Mouse (Mus musculus): ENCODE measurements around the gene Zfp148.
"Not testable (repeated sequence)": the region's sequence is repeated elsewhere in the genome, so short reads cannot be mapped to it uniquely, and the experiment has no call there.

Zfp148 gene

DNA sequence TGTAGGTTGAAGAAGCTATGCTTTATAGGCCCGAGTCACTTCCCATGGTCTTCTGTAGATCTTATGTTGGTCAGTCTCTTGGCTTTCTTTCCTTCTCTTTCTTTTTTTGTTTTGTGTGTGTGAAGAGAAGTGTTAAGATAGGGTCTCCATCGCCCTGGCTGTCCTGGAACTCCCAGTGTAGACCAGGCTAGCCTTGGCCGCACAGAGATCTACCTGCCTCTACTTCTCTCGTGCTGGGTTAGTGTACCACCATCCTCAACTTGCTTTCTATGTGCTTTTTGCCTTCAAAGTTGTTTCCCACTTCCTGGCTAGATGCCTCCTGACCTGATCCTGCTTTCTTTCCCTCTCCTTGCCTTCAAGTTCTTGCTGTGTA lies 84.6 kb downstream of the Zfp148 start:
- no peak for DNase-seq

DNA sequence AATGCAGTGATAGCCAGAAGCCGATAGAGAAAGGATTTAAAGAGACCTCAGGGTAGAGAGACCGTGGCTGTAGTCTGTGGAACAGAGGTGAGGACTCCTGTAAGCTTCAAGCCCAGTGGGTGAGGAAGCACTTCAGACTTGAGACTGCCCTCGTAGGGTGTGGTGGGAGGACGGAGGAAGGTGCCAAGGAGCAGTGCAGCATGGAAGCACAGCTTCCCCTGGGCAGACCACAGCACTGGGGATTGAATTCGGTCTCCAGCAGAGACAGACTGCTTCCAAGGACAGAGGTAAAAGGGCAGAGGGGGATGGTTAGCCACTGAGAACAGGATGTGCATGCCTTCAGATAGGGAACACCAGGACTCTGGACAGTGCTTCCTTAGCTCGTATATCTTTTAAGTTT lies 86.8 kb downstream of the Zfp148 start:
- DNase-seq, result peak; percentile 70 to 71

DNA sequence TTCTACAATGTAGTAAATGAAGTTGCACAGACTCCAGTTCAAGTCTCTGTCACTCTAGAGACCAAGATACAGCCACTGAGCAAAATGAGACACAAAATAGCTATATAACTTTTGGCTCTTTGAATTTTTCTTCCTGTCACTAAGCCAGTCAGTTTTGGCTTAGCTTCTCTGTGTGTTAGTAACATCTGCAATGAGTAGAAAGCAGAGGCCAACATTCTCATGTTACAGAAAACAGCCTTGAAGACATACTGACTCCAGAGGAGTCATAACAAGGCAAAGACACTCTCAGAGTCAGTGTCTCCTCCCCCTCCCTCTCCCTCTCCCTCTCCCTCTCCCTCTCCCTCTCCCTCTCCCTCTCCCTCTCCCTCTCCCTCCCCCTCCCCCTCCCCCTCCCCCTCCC lies 89.3 kb downstream of the Zfp148 start:
- no peak for DNase-seq

DNA sequence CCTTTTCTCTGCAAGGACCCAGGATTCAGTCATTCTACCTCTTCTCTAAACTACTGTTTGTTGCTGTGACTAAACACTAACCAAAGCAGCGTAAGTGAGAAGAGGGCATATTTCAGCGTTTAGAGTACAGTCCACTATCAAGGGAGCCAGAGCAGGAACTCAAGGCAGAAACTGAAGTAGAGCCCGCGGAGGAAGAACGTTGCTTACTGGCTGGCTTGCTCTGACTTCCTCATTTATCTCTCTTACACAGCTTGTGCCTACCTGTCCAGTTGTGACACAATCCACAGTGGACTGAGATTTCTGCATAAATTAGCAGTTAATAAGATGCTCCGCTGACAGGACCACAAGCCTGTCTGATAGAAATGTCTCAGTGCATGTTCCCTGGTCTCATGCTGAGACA lies 93.7 kb downstream of the Zfp148 start:
- no peak for DNase-seq

DNA sequence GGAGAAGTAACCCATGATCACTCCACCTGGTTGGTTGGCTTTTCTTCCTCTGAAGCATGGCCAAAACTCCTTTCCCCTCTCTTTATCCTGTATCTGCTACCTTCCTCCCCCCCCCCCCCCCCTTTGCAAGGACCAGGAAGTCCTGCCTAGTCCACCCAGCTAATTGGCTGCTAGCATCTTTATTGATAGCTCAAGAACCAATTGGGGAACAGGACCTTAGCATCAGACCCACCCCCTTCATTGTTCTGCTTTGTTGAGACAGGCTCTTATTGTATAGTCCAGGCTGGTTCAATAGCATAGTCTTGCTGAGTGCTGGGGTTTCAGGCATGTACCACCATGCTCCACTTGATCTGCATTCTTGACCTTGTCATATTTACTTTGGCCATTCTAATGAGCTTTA lies 99.3 kb downstream of the Zfp148 start:
- no peak for DNase-seq

DNA sequence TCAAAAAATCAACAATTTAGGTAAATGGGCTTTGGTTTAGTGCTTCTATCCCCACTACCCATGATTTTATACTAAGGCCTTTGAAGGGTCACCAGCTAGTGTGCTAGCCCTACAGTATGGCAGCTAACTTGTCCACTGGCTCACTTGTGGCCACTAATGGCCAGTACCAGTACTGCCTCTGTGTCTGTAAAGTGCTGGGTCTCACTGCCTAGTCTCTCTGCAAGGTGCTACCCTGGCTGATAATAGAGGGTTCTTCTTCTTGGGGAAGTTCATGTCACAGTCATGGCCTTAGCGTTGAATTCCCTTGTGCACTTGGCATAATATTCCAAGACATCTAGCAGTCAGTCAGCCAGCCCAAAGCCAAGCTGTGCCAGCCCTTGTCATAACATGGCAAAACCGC lies 100.5 kb downstream of the Zfp148 start:
- peak; percentile 25 to 74 for DNase-seq

DNA sequence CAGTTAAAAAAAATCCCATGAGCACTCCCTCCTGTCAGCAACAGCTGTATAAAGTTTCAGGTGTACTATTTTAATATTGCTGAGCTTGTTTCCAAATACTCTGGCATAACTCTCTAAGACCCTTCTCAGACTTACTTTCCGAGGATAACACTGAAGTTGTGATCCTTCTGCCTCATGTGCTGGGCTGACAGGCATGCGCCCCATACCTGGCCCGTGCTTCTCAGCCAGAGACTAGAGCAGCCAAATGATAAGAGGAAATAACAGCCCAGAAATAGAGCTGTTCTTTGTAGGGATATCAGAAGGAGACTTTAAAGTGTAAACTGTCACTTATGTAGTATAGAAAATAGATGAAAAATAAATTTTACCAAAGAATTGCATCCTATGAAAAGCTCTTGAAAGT lies 101.7 kb downstream of the Zfp148 start:
- no peak for DNase-seq

DNA sequence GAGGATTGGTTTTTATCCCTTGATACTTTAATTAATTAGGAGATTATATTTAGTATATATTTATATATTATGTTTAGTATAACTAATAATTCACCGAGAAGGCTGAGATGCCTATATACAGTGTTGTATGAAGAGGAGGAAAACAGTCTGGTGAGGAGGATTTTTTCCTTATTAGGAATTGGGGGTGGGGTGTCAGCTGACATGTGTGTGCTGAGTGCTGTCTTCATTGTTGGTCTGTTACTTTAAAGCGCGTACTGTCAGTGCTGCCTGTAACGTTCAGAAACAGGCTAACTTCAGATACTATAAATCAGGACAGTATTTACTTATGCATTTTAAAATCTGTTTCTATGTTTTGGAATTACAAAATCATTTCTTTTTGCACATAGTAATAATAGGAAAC lies 107.1 kb downstream of the Zfp148 start:
- no peak for DNase-seq

DNA sequence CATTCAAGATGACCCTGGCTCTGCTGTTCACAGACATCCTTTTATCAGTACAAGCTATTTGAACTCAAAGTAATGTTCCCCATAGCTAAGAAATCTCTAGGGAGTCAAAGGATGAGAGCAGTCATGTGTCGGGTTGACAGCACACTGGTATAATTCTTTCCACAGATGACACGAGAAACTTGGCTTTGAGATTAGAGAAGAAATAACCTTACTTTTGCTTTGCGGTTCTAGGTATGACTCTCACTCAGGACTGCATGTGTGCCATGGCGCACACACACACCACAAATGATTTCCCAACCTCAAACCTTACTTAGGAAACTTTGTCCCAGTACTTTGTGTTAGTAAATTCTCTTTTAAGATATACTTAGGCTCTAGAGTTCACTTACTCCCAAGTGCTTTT lies 113.7 kb downstream of the Zfp148 start:
- no peak for DNase-seq

DNA sequence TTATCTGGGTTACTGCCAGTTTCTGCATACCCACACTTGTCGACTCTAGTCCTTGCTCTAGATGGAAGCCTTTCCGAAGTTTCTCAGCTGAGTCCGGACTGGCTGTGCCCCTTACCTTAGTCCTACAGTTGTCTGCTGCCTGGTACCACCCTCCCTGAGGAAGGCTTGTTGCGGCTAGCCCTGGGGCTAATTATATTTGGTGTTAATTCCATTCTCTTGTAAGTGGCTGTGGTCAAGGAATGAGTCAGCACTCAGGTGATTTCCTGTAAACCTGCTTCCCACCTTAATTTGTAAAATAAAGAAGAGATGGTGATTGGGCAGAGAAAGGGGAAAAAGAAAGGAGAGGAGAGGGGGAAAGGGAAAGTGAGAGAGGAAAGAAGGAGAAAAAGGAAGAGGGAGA lies 127.4 kb downstream of the Zfp148 start:
- DNase-seq, result no peak

DNA sequence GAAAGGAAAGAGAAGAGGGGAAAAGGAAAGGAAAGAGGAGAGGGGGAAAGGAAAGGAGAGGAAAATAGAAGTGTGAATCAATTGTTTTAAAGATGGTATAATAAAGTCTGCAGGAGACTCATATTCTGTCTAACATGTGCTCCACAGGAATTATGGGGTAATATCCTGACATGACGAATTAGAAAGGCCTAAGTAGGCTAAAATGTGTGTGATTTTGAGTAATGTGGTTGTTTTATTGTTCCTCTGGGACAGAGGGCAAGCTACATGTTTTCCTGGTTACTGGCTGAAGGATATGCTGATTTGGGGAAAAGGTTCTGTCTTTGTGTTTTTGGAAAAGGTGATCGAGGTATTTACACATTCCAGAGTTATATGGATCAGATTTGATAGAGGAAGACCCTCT lies 128.6 kb downstream of the Zfp148 start:
- not testable (repeated sequence) for DNase-seq

DNA sequence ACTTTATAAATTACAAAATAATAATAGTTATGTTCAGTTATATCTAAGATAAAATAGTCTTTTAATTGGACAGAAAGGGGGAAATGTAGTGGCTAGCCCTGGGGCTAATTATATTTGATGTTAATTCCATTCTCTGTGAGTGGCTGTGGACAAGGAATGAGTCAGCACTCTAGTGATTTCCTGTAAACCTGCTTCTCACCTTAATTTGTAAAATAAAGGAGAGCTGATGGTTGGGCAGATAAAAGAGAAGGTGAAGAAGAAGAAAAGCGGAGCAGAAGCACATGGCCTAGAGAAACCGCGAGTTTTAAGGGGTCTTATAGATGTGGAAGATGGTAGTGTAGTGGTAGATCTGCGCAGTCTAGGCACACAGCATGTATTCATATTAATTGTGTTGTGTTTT lies 130.2 kb downstream of the Zfp148 start:
- not testable (repeated sequence) for DNase-seq

DNA sequence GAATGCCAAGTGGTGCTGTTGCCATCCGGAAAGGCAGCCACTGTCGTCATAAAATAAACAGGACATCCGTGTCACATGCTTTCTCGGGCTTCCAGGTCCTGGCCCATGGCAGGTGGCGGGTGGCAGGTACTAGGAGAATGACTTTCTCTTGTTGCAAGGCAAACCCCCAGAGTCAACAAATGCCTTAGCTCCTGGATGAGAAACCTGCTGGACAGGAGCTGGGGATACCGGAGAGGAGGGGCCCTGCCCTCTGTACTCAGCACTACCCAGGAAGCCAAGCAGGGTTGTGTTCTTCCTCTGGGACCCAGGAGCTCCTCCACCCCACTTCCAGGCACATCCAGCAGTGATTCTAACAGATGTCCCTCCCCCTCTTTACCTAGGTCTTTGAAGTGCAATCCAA lies 131.9 kb downstream of the Zfp148 start:
- DNase-seq, result no peak

DNA sequence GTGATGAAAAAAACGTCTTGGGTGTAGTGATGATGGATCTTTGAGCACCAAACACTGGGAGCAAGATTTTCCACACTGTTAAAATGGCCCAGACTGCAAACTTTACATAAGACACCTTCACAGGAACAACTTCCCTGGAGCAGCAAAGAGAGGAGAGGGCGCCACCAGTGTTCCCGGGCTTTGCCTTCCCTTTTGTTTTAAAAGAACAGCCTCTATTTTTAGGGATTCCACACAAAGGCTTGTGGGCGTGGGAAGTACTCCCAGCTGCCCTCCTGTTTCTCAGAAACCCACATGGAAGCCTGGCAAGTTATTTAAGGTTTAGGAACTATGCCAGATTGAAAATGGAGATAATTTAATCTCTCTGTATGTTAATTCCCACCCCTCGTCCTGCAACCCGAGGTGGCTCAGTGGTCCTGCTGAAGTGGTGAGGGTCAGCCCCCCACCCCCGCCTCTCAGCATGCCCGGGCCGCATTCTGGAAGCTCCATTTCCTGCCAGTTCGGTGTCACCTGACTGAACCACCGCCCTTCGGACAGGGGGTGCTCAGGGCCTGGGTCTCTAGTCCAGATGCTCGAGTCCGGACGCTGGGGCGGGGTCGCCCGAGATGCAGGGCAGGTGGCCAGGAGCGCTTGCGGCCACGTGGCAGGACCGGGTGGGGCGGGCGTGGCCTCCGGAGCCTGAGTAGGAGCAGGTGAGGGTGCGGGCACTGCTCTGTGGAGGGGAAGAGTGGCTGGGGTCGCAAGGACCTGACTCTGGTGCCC lies 136.3 kb downstream of the Zfp148 start, which contains the start of gene Slc12a8:
Gene Slc12a8 (plus strand): TSS at position 522 of the 759 bp plus-strand sequence.
- DNase-seq, result peak in 1 of 2 experiments; percentile 36

DNA sequence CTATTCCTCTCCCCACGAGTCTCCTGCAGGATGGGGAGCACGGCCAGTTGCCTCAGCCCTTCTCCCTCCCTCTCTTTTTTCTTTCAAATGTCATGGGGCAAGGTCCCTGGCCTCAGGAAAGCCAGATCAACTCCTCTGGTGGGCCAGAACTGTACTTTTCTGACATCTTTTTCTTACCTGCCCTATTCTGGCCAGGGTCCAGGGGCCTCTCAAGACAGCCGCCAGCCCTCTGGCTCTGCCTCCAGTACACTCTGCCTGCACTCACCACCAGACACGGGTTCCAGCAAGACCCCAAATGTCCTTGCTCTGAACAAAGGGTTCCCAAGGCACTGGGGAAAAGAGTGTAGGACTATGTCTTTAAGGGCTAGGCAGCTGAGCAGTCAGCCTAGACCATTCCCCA lies 137.0 kb downstream of the Zfp148 start:
- DNase-seq, result peak in 1 of 2 experiments; percentile 23

DNA sequence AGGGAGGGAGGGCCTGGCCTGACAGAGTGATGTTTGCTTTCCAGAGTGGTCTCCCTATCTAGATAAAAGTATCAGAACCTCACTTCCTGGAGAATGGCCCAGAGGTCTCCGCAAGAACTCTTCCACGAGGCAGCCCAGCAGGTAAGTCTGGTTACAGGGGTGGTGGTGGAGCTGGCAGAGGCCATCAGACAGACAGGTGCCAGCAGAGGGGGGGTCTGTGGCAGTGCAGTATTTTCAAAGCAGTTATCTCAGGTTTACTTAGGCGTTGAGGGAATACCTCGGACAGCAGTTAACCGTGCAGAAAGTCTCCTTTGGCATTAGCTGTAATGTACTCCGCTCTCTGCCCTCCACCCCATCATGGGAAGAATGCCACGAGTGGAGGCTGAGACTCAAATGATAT lies 137.6 kb downstream of the Zfp148 start:
- no peak for DNase-seq

DNA sequence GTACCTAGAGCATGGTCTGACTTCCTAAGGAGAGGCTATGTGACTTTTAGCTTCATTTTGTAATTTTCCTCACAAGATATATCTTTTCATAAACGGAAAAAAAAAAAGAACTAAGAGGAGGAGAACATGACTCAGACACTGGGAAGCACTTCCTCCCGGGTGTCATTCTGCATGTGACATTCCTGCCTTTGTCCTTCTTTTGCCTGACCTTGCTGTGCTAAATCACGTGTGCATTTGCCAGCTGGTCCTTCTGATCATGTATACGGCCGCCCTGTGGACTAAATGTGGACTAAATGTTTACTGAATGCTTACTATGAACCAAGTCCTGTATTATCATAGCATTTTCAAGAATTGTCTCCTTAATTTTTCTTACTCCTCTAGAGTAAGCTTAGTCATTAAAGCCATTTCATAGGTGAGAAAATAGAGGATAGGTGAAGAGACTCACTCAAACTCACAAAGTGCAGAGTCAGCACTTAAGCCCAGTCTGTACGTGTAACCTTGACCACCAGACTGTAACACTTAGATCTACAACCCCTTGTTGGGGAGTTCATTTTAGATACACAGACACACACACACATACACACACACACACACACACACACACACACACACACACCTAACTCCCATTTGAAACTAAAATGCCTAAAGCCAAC lies 139.4 kb downstream of the Zfp148 start:
- DNase-seq, result no peak

DNA sequence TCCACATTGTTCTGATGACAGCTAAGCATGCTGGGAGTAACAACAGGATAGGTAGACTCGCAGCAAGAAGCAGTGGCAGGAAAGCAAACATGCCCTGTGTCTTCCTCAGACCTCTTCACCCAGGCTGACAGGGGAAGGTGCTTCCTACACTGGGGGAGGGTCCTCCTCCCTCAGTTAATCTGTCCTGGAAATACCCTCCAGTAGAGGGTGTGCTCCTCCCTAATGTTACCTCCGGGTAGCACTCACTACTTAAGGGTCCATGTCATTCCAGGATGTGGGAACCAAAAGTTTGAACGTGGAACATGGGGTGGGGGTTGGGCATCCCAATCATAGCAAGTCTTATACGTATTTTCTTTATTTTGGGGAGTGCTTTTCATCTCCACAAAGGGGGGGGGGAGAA lies 141.9 kb downstream of the Zfp148 start:
- DNase-seq, result no peak

DNA sequence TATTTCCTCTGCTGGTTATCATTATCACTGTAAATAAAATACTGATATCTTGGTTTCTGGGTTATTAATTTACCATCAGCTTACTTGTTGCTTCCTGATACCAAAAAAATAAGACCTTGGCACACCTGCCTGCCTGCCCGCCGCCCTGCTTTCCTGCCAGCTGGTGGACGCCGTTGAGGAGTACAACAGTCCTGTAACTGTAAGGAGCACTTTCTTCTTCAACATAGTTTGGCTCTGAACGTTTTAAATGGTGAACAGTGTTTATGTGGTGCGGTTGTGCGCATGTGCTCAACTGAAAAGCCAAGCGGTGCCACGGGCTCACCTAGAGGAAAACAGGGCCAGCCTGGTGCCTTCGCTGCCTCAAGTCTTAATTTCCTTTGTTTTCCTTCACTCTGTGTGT lies 142.9 kb downstream of the Zfp148 start:
- DNase-seq, result no peak

DNA sequence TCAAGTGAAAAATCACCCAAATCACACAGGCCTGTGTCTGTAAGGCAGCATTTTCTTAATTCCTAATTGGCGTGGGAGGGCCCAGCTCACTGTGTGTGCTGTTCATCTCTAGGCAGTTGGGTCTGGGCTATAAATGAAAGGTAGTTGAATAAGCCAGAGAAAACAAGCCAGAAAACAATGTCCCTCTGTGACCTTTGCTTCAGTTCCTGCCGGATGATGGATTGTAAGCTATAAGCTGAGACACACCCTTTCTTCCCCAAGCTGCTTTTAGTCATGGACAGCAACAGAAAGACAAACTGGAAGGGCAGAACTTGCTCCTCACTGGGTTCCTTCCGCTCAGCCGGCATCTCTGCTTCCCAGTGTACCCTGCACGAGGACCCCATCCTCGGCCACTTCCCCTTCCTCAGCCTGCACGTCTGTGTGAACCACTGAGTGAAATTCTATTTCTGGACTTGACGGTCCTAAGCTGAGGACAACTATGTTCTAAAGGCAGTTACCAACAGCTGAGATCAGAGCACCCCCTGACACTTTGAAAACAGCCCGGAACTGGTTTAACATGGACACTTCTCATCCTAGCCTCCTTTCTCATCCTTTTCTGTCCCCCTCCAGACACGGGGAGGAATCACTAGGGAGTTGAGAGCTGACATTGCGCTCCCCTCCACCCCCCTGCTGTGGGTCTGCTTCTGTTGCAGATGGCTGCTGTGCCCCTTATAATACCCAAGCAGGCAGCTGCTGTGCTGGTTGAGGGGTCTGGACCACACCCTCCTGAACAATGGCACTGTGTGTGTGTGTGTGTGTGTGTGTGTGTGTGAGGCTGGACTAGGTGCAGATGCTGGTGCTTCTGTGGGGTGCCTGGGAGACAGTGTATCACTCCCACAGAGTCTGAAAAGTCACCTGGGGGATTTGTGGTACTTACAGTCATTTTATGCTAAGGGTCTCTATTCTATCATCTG lies 149.1 kb downstream of the Zfp148 start:
- no peak for DNase-seq

DNA sequence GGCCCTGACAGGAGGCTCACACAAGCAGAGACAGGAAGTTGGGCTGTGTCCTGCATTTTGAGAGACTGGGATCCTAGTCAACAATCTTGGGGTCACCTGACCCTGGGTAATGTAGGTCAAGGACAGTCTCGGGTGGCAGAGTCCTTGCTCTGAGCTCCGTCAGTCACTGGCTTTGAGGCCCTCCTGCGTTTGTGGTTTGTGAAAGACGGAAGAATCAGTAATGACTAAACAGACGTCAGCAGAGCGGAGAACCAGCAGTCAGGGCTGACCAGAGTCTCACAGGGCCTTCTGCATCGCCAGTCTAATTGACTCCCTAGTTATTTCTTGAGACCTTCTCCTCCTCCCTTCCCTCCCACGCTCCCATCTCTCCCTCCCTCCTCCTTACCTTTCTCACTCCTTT lies 150.5 kb downstream of the Zfp148 start:
- no peak for DNase-seq

DNA sequence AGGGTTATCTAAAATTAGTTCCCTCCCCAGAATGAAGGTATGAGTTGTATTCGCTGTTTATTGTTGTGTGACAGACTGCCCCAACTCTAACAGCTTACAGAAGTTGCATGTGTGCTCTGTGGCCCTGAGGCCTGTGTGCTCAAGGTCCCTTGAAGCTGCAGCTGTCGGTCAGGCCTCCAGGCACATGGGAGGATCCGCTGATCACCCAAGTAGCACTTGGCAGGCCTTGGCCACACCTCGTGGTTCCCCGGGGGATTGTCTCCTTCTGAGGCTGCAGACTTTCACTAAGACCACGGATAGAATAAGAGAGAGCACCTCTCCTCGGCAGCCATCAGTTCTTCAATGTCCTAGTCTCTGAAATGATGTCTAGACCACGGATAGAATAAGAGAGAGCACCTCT lies 155.8 kb downstream of the Zfp148 start:
- no peak for DNase-seq

DNA sequence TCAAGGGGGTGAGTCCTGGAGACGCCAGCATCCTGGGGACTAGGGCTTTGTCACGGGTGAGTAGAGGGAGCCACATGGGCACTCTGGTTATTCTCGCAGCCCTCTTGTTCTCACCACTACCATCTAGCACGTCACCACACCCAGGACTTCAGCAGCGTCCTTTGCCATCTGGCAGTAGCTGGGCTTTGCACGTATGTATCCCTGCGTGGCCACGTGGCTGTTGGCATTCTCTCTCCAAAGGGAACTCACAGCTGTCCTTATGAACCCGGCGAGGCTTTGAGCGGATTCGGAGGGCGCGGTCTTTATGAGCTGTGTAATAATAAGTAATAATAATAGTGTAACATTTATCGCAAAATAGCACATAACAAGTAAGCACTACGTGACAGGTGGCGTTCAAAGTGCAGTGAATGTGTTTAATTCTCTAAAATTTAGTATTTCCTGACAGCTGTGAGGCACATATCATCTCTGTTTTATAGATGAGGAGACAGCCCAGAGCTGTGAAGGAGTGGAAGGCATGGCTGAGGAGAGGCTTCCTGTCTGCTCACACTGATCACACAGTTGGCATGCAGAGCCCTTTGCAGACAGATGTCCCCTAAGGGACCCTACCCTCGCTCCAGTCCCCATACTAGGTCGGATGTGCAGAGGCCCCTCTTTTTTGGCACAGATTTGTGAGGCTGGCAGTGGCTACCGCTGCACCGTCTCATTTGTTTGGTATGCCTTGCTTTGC lies 157.0 kb downstream of the Zfp148 start:
- no peak for DNase-seq
